Mouse (Mus musculus) cerebellum, adult 11 months (tissue): ENCODE data around the gene Taf11.
A peak's percentile ranks its signal among the peaks of the same experiment; 100 is the strongest.

ENCODE experiments used
- DNase-seq: peaks from one replicate; pipeline ENCODE4 v3.0.0; 2022

The Taf11 gene

DNA sequence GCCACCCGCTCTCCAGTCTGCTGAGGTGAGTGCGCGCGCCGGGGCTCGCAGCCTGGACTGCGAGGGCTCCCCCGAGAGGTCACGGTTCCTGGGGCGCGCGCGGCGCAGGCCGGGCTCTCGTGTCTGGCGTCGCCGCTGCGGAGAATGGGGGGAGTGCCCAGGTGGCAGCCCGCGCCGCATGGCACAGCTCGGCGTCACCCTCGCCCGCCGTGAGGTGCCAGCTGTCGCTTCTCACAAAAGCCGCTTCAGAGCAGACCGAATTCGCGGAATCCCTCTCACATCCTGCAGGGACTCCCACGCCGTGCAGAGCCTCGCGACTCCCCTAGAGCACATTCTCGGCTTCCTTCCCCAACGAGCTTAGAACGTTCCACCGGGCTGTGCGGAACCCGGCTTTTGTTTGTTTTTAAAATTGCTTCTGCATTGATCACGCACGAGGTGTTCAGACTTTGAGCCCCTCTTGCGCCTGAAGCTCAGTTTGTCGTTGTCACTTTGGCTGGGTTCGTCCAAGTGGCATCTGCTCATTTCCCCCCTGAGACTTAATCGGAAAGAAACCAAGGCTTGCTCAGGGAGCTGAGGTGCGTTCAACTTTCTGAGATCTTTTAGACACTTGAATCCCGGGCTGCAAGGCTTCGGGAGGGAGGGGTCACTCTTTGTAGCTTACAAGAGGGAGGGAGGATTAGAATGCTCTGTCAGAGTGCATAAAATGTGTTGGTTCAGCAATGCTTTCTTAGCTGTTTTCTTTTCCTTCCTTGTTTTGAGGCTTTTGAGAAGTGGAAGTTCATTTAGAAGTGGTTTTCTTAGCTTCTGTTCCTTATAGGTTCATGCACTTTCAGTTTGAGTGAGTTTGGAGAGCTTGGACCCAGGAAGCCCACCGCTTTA, at the start of gene Taf11:
Gene Taf11, minus strand, starts transcription at position 223 of the 879 bp plus-strand sequence.
- peak; percentile 75 for DNase-seq

DNA sequence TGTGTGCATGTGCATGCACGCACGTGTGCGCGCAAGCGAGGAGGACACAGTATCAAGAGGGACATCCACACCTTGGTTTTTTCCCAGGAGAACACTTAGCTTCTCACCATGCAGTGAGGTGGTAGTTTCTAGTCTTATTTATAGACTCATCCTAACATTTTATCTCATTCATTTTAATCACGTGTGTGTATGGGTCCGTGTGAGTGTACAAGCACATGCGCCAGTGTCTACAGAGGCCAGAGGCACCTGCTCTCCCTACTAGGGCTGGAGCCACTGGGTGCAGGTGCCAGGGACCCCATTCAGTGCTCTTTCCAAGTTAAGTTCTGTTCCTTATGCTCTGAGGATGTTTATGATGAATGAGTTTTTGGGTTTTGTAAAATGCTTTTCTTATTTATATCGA, 48.0 kb upstream of the Taf11 start:
- DNase-seq = no peak

DNA sequence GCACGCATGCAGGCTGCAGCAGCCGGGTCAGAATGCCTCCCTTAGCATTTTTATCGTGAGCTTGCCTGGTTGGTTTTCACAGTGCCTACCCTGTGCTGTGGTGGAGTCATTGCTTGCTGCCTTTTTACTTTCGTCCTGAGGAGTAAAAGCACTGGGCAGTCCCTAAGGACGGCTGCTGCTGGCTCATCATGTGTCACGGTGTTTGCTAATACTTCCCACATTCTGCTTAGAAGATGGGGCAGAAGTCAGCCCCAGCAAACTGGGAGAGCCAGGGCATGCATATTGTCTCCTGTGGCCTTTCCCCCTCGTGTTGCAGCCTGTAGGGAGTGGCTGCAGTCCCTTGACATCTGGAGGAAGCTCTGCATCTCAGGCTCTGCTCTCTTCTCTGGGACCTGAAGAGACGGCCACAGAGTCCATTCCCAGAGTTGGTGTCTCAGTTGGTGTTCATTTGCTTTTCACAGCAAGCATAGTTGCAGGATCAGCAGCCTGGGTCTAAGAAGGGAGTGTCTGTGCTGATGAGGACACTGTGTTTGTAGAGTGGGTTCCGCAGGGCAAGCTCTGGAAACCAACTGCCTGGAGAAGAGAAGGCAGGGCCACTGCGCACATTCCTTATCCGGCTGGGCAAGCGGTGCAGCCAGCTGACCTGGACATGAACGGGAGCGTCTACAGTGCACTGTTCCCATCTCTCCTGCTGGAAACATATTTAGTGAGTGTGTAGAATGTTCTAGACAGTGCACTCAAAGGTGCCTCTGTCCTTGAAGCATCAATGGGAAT, 45.2 kb upstream of the Taf11 start:
- DNase-seq = no peak

DNA sequence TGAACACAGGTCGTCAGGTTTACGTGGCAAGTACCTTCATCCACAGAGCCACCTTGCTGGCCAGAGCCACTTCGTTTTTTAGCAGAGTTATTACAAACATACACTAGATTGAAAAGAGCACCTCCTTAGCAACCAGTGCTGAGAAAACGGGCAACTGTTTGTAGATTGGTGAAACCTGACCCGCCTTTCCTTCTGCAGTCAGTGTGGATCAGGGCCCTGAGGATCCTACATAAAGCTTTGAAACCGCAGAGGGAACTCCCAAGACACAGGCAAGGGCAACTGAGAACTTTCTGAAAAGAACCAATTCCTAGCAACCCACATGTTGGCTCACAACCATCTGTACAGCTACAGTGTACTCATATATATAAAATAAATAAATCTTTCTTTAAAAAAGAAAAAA, 43.5 kb upstream of the Taf11 start:
- no peak for DNase-seq

DNA sequence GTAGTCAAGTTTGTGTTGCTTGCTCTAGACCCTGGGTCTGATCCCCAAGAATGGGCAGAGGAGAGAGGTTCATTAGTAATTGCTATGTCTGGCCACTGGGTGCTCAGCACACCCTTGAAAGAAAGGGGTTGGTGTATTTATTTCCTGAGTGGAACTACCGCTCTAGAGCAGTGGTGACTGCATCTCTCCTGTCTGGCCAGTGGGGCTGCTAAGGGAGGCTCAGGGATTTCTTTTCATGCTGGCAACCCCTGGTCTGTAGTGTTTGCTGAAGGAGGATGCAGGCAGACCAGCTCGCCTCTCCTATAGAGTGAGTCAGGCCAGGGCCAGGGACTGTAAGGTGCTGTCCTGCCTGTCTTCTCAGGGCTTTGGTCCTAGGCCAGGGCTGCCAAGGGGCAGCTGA, 37.5 kb upstream of the Taf11 start:
- DNase-seq = no peak

DNA sequence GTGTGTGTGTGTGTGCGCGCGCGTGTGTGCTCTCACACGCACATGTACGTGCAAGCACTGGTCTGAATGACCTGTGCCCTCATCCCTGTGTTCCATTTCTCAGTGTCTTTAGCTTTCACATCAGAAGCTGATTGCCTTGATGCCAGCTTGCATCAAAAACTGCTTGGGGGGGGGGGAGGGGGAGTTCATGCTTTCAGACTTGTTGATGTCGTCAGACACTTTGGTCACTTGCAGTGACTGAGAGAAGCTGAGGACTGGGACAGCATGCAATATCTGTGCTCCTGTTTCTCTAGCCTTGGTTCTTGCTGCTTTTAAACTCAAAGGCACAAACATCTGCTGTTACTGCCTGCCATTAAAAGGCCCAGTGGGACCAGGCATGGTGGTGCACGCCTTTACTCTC, 36.7 kb upstream of the Taf11 start:
- no peak for DNase-seq

DNA sequence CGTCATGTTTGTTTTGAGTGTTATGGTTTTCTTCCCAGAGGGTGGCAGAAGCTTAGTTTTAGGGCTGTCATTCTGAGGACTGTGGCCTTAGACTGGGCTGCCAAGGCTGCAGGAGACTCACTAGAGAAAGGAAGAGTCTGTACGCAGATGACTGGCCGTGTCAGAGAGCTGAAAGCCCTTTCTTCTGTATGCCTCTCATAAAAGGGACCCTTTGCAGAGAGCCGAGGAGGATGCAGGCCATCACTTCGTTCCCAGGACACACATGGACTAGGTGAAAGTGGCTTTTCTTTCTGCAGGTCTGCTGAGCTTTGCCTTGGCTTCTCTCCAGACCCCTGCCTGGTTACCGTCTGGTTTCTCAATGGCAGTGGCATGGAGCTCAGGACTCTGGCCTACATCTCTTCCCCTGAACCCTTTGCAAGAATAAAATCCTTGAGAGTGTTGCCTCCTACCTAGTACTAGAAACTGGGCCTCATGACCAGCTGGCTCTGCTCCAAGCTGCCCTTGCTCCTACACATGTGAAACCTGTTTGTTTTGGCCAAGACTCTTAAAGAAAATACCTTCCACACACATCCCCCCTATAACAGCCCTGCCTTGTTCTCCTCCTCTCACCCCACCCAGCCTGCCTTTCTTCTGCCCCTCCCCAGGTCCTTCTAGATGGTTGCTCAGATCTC, 36.0 kb upstream of the Taf11 start:
- DNase-seq = peak; percentile 90

DNA sequence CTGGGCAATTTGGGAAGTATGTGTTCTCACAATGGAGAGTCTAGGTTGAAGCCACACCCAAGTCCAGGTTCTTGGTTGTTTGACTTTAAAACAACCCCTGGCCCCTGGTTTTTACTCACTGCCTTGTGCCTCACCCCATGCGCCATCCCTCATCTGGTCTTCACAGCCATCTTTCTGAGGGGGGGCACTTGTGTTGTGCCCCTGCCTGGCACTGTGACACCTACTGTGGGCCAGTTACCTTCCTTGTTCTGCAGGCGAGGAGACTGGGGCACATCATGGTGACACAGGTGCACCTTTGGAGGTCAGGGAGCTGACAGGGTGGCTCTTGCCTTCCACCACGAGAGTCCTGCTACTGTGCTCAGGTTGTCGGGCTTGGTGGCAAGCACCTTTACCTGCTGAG, 32.5 kb upstream of the Taf11 start:
- DNase-seq = no peak

DNA sequence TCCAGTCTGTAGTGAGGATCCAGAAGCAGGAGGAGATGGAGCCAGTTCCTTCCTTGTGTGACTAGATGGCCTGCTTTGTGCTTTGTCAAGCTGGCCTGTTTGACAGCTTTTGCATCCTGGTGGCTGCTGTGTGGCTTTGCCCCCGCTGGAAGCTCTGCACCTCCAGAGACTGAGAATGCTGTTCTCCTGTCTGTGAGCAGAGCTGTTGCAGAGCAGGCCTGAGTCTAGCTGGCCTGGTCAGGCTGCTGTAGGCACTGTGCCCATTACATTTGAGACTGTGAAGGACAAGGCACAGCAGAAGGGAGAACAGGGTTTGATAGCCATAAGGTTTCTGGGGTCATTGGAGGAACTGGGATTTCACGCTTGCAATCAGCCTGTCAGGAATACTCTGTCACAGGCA, 32.1 kb upstream of the Taf11 start:
- peak; percentile 38 for DNase-seq

DNA sequence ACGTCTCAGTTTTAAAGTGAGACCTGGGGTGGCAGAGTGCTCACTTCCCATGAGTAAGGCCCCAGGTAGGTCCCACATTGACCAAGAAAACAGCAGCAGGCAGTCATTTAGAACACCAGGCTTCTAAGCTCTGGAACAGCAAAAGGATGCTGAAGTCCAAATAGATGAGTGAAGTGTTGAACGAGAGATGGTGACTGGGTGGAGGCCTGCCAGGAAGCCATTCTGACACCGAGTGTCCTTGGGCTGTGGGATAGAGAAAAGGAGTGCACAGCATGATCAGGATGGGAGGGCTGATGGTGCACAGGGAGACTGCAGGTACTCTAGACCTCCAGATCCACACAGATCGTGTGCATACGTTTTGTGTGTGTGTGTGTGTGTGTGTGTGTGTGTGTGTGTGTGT, 31.5 kb upstream of the Taf11 start:
- no peak for DNase-seq

DNA sequence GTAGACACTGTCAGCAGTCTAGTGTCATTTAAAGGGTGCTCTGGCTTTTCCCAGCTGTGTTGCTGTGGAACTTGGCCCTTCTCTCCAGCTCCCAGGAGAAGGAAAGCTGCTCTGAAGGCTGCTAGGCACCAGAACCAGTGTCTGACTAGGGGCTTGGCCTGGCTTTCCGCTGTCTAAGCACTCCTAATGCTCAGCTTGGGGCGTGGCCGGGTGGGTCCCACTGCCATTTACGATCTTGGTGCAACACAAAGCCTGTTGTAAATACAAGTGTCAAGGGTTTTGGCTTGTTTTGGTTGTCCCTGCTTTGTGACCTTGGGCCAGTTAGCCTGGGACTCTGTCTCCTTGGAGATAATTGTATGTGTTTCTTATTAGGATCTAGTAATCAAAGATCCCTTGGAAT, 30.7 kb upstream of the Taf11 start:
- no peak for DNase-seq

DNA sequence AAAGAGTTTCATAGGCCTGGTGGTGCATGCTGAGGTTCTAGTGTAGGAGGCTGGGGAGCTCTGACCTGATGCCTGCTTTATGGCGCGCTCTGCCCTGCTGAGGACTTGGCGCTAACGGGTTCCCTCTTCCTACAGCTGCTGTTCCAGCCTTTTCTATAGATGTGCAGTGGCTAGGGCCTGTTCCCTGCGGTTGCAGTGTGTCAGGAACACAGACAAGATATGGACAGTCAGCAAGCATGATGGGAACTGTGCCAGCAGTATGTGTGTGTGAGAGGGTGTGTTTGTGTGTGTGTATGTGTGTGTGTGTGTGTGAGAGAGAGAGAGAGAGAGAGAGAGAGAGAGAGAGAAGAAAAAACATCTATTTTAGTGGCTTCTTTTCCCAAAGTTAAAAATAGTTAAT, 29.4 kb upstream of the Taf11 start:
- DNase-seq = no peak

DNA sequence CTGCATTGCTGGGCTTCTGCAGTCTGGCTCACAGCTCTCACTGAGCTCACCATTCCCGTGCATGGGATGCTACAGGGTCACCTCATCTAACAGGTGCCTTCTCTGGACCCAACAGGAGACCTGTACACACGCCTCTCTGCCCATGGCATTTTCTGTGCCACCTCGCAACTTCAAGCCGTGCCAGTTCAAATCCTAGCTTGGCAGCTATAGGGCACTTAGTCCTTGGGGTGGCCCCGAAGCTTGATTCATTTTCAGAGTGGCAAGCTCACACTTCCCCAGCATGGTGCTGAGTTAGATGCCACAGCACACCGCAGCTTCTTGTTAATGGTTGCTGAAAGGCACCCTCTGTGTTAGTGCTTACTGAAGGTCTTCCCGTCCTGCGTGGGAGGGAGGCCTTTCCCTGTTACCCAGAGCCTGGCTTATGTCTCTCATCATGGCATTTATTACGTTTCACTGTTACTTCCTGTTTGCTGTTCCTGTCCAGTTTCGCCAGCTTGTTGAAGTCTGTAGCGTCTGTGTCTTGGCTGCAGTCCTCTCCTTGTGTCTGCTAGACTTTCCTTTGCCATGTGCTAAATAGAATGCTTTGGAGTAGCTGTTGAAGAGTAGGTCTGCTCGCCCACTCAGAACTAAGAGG, 28.6 kb upstream of the Taf11 start:
- no peak for DNase-seq

DNA sequence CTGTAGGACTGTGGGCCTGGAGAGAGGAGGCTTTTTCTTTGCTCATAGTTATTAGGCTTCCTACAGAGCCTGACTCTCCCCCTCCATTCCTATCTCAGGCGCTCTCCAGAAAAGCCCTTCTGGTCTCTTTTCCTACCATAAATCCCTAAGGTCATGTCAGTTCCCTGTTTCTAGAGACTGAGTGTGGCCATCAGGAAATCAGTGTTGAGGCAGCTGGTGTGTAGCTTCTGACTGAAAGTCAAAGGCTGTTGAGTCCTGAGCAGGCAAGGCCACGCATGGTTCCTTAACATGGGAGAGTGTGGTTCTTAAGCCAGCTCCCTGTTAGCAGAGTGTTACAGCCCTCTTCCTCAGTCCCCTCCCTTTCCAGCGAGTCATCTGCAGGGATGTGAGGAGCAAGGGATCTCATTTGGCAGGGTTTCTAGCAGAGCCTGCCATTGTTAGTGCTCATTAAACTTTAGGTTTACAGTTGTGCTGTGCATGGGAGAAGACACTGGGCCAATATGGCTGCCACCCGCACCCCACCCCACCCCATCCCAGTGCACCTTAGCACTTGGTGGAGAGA, 27.5 kb upstream of the Taf11 start:
- no peak for DNase-seq

DNA sequence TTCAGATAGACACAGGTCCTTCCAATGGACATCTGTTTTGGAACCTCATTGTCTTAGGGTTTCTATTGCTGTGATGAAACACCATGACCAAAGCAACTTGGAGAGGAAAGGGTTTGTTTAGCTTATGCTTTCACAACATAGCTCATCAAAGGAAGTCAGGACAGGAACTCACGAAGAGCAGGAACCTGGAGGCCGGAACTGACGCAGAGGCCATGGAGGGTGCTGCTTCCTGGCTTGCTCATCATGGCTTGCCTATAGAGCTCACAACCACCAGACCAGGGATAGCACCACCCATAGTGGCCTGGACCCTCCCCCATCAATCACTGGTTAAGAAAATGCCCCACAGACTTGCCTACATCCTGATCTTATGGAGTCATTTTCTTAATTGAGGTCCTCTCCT, 25.4 kb upstream of the Taf11 start:
- no peak for DNase-seq

DNA sequence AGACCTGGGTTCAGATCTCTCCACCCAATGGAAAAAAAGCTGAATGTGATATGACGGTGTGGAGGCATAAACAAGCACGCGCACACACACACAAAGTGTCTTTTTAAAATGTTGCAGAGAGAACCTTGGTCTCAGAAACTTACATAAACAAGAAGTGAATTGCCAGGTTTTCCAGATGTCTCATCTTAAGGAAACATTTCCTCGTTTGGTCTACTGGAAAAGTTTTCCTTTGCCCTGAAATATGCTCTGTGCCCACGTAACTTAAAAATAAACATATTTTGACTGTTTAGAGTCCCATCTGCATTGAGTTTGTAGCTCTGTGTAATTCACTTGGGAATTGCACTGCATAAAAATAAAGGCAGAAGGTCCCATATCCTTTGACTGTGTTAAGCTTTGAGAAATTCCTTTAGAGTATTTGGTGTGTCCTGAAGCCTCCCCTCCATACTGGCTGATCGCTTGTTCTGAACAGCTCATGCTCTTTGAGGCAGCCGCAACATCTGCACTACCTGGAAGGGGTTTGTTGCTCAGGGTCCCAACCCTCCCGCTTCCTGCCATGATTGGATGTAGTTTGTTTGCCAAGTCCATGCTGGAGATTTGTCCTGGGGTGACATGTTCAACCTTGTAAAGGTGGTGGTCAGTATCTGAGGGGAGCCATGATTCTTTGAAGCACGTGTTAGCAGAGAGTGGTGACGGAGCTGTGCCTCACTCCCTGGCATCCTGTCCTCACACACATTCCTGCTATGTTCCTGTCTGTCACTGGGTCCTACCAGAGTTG, 24.7 kb upstream of the Taf11 start:
- no peak for DNase-seq

DNA sequence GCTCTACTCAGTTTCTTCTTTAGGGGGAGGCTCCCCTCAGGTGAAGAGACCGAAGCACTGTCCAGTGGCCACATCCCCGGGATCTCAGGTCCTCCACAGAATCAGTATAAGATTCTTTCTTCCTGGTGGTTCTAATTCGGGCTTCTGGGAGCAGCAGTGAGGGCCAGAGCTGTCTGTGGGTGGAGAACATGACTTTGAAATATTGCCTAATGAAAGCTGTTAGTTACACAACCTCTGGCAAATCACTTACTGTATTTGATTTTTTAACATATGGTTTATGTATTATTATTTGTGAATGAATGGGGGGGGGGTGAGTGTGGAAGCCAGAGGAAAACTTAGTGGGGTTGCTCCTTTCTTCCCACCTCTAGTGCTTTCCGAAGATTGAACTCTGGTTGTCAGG, 22.2 kb upstream of the Taf11 start:
- DNase-seq = no peak

DNA sequence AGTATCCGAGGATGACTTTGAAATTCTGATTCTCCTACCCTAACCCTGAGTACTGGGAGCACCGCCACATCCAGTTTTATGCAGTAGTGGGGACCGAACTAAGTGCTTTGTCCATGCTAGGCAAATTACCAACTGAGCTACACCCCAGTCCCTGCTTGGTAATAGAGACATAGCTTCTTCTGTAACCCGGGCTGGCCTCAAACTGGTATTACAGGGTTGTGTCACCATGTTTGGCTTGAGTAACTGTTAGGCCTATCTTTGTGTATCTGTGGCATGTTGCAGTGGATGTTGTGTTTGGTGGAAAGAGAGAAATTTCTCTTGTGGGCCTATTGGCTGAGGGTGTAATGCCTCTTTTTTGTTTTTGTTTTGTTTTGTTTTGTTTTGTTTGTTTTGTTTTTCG, 20.6 kb upstream of the Taf11 start:
- DNase-seq = no peak

DNA sequence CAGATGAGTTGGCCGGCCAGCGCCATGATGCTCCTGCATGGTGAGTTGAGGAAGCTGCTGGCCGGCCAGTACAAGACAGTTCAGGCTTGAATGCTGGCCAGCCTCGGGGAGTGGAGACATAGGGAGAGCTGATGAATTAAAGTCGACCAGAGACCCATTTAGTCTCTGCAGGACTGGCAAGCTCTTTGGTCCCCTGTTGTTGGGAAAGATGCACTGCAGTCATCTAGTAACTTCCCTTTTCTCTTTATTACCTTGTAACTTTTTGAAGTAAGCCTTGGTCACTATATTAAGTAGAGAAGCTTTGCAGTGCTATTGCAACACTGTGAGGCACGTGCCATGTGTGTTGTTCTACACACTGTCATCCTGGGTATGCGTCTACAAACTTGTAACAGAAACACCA, 15.9 kb upstream of the Taf11 start:
- no peak for DNase-seq

DNA sequence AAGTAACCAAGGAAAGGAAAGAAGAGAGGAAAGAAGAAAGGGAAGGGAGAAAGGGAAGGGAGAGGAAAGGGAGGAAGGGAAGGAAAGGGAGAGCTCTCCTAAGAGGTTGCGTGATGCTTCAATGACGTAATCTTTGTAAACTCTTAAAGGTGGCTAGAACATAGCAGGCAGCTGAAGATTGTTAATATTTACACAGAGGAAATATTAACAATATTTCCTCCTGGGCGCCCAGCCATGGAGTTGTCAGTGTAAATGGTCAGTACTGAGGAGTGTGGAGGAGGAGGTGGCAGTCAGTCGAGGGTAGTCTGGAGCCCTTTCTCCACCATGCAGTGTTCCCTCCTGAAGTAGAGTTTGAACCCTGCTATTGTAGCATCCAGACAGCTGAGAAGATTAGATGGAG, 15.4 kb upstream of the Taf11 start:
- DNase-seq = no peak

DNA sequence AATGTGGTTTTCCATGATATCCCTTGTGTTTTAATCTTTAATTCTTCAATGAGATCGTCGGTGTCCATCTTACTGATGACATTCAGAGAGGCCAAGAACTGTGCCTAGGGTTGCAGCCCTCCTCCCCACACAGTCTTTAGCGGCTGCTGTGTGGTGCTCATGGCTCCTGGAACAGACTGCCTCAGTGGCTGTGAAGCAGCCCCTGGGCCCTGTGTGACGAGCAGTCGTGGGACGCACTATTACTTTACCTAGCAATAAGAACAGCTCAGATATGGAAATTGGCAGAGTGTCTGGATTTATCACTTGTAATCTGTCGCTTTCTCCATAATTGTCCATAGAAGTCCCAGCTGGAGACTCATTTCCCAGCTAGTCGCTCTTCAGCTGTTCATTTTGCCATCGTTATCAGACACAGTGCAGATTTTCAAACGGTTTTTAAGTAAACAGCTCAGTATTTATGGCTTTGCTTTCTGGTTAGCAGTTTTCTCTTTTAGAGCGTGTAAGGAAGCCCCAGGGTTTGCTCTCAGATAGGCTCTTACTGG, 12.6 kb upstream of the Taf11 start:
- DNase-seq = no peak

DNA sequence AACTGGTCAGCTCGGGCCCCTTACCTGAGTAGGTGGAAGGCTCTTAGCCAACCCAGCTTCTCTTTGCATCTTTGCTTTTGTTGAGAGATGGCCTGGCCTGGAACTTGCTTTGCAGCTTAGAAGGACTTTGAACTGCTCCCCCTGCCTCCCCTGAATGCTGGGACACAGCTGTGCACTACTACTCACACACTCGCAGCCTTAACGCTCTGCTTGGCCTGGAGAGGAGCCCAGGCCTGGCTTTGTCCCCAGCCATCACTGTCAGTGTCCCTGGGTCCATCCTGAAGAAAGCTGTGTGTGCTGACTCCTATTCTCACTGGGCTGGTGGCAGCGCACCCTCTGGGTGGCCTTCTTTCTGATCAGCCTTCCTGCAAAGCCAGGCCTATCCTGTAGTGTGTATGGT, 11.0 kb upstream of the Taf11 start:
- DNase-seq = no peak
